Mouse (Mus musculus): ENCODE measurements at regions not wholly inside any gene's neighbourhood (a gene's known extent, or its start where the extent isn't known, plus 50 kb on each side); places are given as distances from the start of the nearest gene placed in this dataset.

GRCm38 (mm10) chr3:121618561-121618960 is 52.0 kb upstream of the 4930432M17Rik start:
- Histone ChIP-seq H3K36me3 (ENCODE audit: control insufficient read depth, insufficient read depth, low read length, poor library complexity, severe bottlenecking) (no peaks in the 10 kb centered on the region), H3K9ac (ENCODE audit: low read depth, poor library complexity, severe bottlenecking) (no peak overlapping the region), H3K9me3 (replicated peaks; ENCODE audit: control insufficient read depth, insufficient read depth, low read length, poor library complexity, severe bottlenecking) (no peaks in the 10 kb centered on the region), H3K4me1 (ENCODE audit: control insufficient read depth, insufficient read depth, low read length) (no peaks in the 10 kb centered on the region), H3K27ac (ENCODE audit: insufficient read depth, low read length) (no peak overlapping the region), H3K27me3 (ENCODE audit: control insufficient read depth, insufficient read depth, low read length, poor library complexity, severe bottlenecking) (no peaks in the 10 kb centered on the region), H3K4me3 (ENCODE audit: low read depth, low read length) (no peak overlapping the region)
- no peak for TF ChIP-seq EP300 (IDR thresholded peaks at IDR 0.05; ENCODE audit: insufficient read depth, low read depth, low read length)
- no peak for TF ChIP-seq CTCF (IDR thresholded peaks at IDR 0.05; ENCODE audit: low read depth, low read length)
- no peak for TF ChIP-seq POLR2A (IDR thresholded peaks at IDR 0.05; ENCODE audit: insufficient read depth, low read length)

- Histone ChIP-seq H3K9ac (ENCODE audit: low read depth, poor library complexity, severe bottlenecking) (no peak overlapping the region), H3K36me3 (ENCODE audit: control insufficient read depth, insufficient read depth, low read length, poor library complexity, severe bottlenecking) (no peaks in the 10 kb centered on the region), H3K4me3 (ENCODE audit: low read depth, low read length) (no peak overlapping the region), H3K27ac (ENCODE audit: insufficient read depth, low read length) (no peak overlapping the region), H3K9me3 (replicated peaks; ENCODE audit: control insufficient read depth, insufficient read depth, low read length, poor library complexity, severe bottlenecking) (no peaks in the 10 kb centered on the region), H3K4me1 (ENCODE audit: control insufficient read depth, insufficient read depth, low read length) (no peaks in the 10 kb centered on the region), H3K27me3 (ENCODE audit: control insufficient read depth, insufficient read depth, low read length, poor library complexity, severe bottlenecking) (no peaks in the 10 kb centered on the region)
- TF ChIP-seq EP300 (IDR thresholded peaks at IDR 0.05; ENCODE audit: insufficient read depth, low read depth, low read length) (no peak), CTCF (IDR thresholded peaks at IDR 0.05; ENCODE audit: low read depth, low read length) (no peak), POLR2A (IDR thresholded peaks at IDR 0.05; ENCODE audit: insufficient read depth, low read length) (no peak)
Measured at GRCm38 (mm10) chr3:121618161-121618560, 52.4 kb upstream of the 4930432M17Rik start.

GRCm38 (mm10) chr3:121617351-121617750 is 53.2 kb upstream of the 4930432M17Rik start:
- Histone ChIP-seq H3K27ac (ENCODE audit: insufficient read depth, low read length) (no peak overlapping the region), H3K4me1 (ENCODE audit: control insufficient read depth, insufficient read depth, low read length) (no peaks in the 10 kb centered on the region), H3K27me3 (ENCODE audit: control insufficient read depth, insufficient read depth, low read length, poor library complexity, severe bottlenecking) (no peaks in the 10 kb centered on the region), H3K9ac (ENCODE audit: low read depth, poor library complexity, severe bottlenecking) (no peak overlapping the region), H3K9me3 (replicated peaks; ENCODE audit: control insufficient read depth, insufficient read depth, low read length, poor library complexity, severe bottlenecking) (no peaks in the 10 kb centered on the region), H3K36me3 (ENCODE audit: control insufficient read depth, insufficient read depth, low read length, poor library complexity, severe bottlenecking) (no peaks in the 10 kb centered on the region), H3K4me3 (ENCODE audit: low read depth, low read length) (no peak overlapping the region)
- TF ChIP-seq POLR2A (IDR thresholded peaks at IDR 0.05; ENCODE audit: insufficient read depth, low read length) (no peak), CTCF (IDR thresholded peaks at IDR 0.05; ENCODE audit: low read depth, low read length) (no peak), EP300 (IDR thresholded peaks at IDR 0.05; ENCODE audit: insufficient read depth, low read depth, low read length) (no peak)

- no peak overlapping the region for H3K27ac ChIP-seq (ENCODE audit: insufficient read depth, low read length)
- no peak overlapping the region for H3K9ac ChIP-seq (ENCODE audit: low read depth, poor library complexity, severe bottlenecking)
- no peaks in the 10 kb centered on the region for H3K9me3 ChIP-seq (replicated peaks; ENCODE audit: control insufficient read depth, insufficient read depth, low read length, poor library complexity, severe bottlenecking)
- no peak overlapping the region for H3K4me3 ChIP-seq (ENCODE audit: low read depth, low read length)
- no peaks in the 10 kb centered on the region for H3K4me1 ChIP-seq (ENCODE audit: control insufficient read depth, insufficient read depth, low read length)
- H3K36me3 ChIP-seq (ENCODE audit: control insufficient read depth, insufficient read depth, low read length, poor library complexity, severe bottlenecking), result no peaks in the 10 kb centered on the region
- no peaks in the 10 kb centered on the region for H3K27me3 ChIP-seq (ENCODE audit: control insufficient read depth, insufficient read depth, low read length, poor library complexity, severe bottlenecking)
- no peak for TF ChIP-seq POLR2A (IDR thresholded peaks at IDR 0.05; ENCODE audit: insufficient read depth, low read length)
- TF ChIP-seq CTCF (IDR thresholded peaks at IDR 0.05; ENCODE audit: low read depth, low read length), result no peak
- no peak for TF ChIP-seq EP300 (IDR thresholded peaks at IDR 0.05; ENCODE audit: insufficient read depth, low read depth, low read length)
Measured at GRCm38 (mm10) chr3:121616075-121616474, 54.5 kb upstream of the 4930432M17Rik start.

- TF ChIP-seq POLR2A (IDR thresholded peaks at IDR 0.05; ENCODE audit: insufficient read depth, low read length) (no peak), EP300 (IDR thresholded peaks at IDR 0.05; ENCODE audit: insufficient read depth, low read depth, low read length) (no peak), CTCF (IDR thresholded peaks at IDR 0.05; ENCODE audit: low read depth, low read length) (no peak)
- no peak overlapping the region for H3K9ac ChIP-seq (ENCODE audit: low read depth, poor library complexity, severe bottlenecking)
- H3K27me3 ChIP-seq (ENCODE audit: control insufficient read depth, insufficient read depth, low read length, poor library complexity, severe bottlenecking), result no peaks in the 10 kb centered on the region
- no peak overlapping the region for H3K27ac ChIP-seq (ENCODE audit: insufficient read depth, low read length)
- no peak overlapping the region; the same call in 1 of the 2 replicates for H3K4me3 ChIP-seq (ENCODE audit: low read depth, low read length)
- H3K36me3 ChIP-seq (ENCODE audit: control insufficient read depth, insufficient read depth, low read length, poor library complexity, severe bottlenecking), result no peaks in the 10 kb centered on the region
- no peaks in the 10 kb centered on the region for H3K4me1 ChIP-seq (ENCODE audit: control insufficient read depth, insufficient read depth, low read length)
- H3K9me3 ChIP-seq (replicated peaks; ENCODE audit: control insufficient read depth, insufficient read depth, low read length, poor library complexity, severe bottlenecking), result no peaks in the 10 kb centered on the region
Measured at GRCm38 (mm10) chr3:121614741-121615140, 55.8 kb upstream of the 4930432M17Rik start.

- TF ChIP-seq POLR2A (IDR thresholded peaks at IDR 0.05; ENCODE audit: insufficient read depth, low read length), result no peak
- no peak for TF ChIP-seq CTCF (IDR thresholded peaks at IDR 0.05; ENCODE audit: low read depth, low read length)
- TF ChIP-seq EP300 (IDR thresholded peaks at IDR 0.05; ENCODE audit: insufficient read depth, low read depth, low read length), result no peak
- H3K27ac ChIP-seq (ENCODE audit: insufficient read depth, low read length), result no peak overlapping the region
- no peaks in the 10 kb centered on the region for H3K36me3 ChIP-seq (ENCODE audit: control insufficient read depth, insufficient read depth, low read length, poor library complexity, severe bottlenecking)
- H3K9me3 ChIP-seq (replicated peaks; ENCODE audit: control insufficient read depth, insufficient read depth, low read length, poor library complexity, severe bottlenecking), result no peaks in the 10 kb centered on the region
- H3K4me1 ChIP-seq (ENCODE audit: control insufficient read depth, insufficient read depth, low read length), result no peaks in the 10 kb centered on the region
- H3K4me3 ChIP-seq (ENCODE audit: low read depth, low read length), result no peak overlapping the region
- H3K27me3 ChIP-seq (ENCODE audit: control insufficient read depth, insufficient read depth, low read length, poor library complexity, severe bottlenecking), result no peaks in the 10 kb centered on the region
- no peak overlapping the region for H3K9ac ChIP-seq (ENCODE audit: low read depth, poor library complexity, severe bottlenecking)
Measured at GRCm38 (mm10) chr3:121613224-121613623, 57.3 kb upstream of the 4930432M17Rik start.
